Mouse (Mus musculus) stomach, postnatal 0 days (tissue): Measurements from ENCODE around the gene Tnfsfm13.

ENCODE experiments used
- CTCF ChIP-seq: IDR thresholded peaks from 2 replicates; pipeline ENCODE4 v1.5.1; 2016; ENCODE audit warnings: antibody characterized with exemption, low read depth, mild to moderate bottlenecking, moderate library complexity
- EP300 ChIP-seq: optimal IDR thresholded peaks from 2 replicates; pipeline ENCODE3; 2016; ENCODE audit warnings: antibody characterized with exemption

GRCm38 (mm10) chr11:69714636-69715329, 18.9 kb upstream of the Tnfsfm13 start:
- no peak for TF ChIP-seq CTCF
- no peak for TF ChIP-seq EP300
